Mouse (Mus musculus) intestine, embryonic 16.5 days (tissue): ENCODE measurements at regions not wholly inside any gene's neighbourhood (a gene's known extent, or its start where the extent isn't known, plus 50 kb on each side); places are given as distances from the start of the nearest gene placed in this dataset.

Source experiments
- ATAC-seq: fragments of 200-750 bp; cut with Nextera tagmentation; 2 replicates; pipeline ENCODE4 v1.8.0; 2017; ENCODE audit warnings: moderate TSS enrichment, moderate library complexity
- H3K27ac ChIP-seq: fragments of 300-500 bp; sonication (generic); 2 replicates; pipeline ENCODE4 v1.5.1; 2014; ENCODE audit warnings: mild to moderate bottlenecking, low read length
- H3K27me3 ChIP-seq: fragments of 300-500 bp; sonication (generic); replicated peaks from 2 replicates; pipeline ENCODE4 v1.6.1; 2014; ENCODE audit warnings: low read length, control low read depth, mixed read lengths; ENCODE audit not compliant: control insufficient read depth, insufficient read depth
- H3K36me3 ChIP-seq: fragments of 300-500 bp; sonication (generic); 2 replicates; pipeline ENCODE4 v1.6.1; 2014; ENCODE audit warnings: low read length, control low read depth; ENCODE audit not compliant: control insufficient read depth, insufficient read depth
- H3K4me1 ChIP-seq: fragments of 300-500 bp; sonication (generic); 2 replicates; pipeline ENCODE4 v1.6.1; 2014; ENCODE audit warnings: low read length, control low read depth, mixed read lengths; ENCODE audit not compliant: control insufficient read depth, insufficient read depth
- H3K4me2 ChIP-seq: fragments of 300-500 bp; sonication (generic); 2 replicates; pipeline ENCODE4 v1.6.1; 2014; ENCODE audit warnings: low read depth, low read length, control low read depth
- H3K4me3 ChIP-seq: fragments of 300-500 bp; sonication (generic); 2 replicates; pipeline ENCODE4 v1.5.1; 2014; ENCODE audit warnings: mild to moderate bottlenecking, low read length
- H3K9ac ChIP-seq: fragments of 300-500 bp; sonication (generic); 2 replicates; pipeline ENCODE4 v1.6.1; 2014; ENCODE audit warnings: low read depth, low read length
- H3K9me3 ChIP-seq: fragments of 300-500 bp; sonication (generic); 2 replicates; pipeline ENCODE4 v1.6.1; 2016; ENCODE audit warnings: low read length, control low read depth; ENCODE audit not compliant: control insufficient read depth
- WGBS: fragments of 180-500 bp; shearing (Covaris S2); extraction: QIAGEN DNeasy Blood & Tissue Kit; methylation state at CpG from one replicate; pipeline ENCODE4 v1.1.7; 2014; 5-methylcytosine and 5-hydroxymethylcytosine counted together

- no peak overlapping the region for H3K27ac ChIP-seq
- peaks cover 14% of the 10 kb centered on the region for H3K4me1 ChIP-seq
- 72% methylated on average over 2 of the region's 2 CpGs for WGBS
- H3K9me3 ChIP-seq = no peaks in the 10 kb centered on the region
- no peaks in the 10 kb centered on the region for H3K27me3 ChIP-seq
- ATAC-seq = no peak
- H3K4me3 ChIP-seq = no peak overlapping the region
- no peak overlapping the region for H3K9ac ChIP-seq
- H3K36me3 ChIP-seq = no peaks in the 10 kb centered on the region
- H3K4me2 ChIP-seq = no peak overlapping the region
These were observed 195.6 kb downstream of the Bcl2l11 start for GRCm38 (mm10) chr2:128321475-128321874.

GRCm38 (mm10) chr2:128324256-128325096 lies 198.6 kb downstream of the Bcl2l11 start:
- Histone ChIP-seq H3K9me3 (no peaks in the 10 kb centered on the region), H3K4me3 (no peak overlapping the region), H3K36me3 (no peaks in the 10 kb centered on the region), H3K27ac (peak overlapping the region; percentile 45), H3K27me3 (no peaks in the 10 kb centered on the region), H3K4me2 (0 out of 2 replicates have a peak overlapping the region, but pooled peaks have one; percentile 5), H3K4me1 (peaks cover 14% of the 10 kb centered on the region), H3K9ac (no peak overlapping the region)
- WGBS = 31% methylated on average over 13 of the region's 13 CpGs
- ATAC-seq = peak; percentile 77

DNA sequence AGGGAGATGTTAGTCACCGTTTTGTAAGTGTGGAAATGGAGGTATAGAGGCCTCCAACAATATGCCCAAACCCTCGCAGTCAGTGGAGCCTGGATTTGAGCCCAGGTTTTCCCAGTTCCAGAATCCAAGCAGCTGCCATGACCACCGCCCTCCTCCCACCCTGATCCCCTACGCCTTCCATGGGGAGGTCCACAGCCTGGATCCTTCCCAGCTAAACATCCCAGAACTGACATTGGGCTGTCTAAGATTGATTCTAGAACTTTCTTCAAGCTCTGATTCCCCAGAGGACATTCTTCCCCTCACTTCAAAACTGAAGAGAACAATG lies 199.2 kb downstream of the Bcl2l11 start:
- H3K36me3 ChIP-seq = no peaks in the 10 kb centered on the region
- no peaks in the 10 kb centered on the region for H3K27me3 ChIP-seq
- H3K27ac ChIP-seq = no peak overlapping the region
- WGBS = 72% methylated on average over 4 of the region's 4 CpGs
- no peak overlapping the region for H3K9ac ChIP-seq
- ATAC-seq = peak; percentile 13; the same call in 1 of the 2 replicates
- H3K4me2 ChIP-seq = no peak overlapping the region
- no peak overlapping the region for H3K4me3 ChIP-seq
- no peaks in the 10 kb centered on the region for H3K9me3 ChIP-seq
- H3K4me1 ChIP-seq = peaks cover 14% of the 10 kb centered on the region

- no peaks in the 10 kb centered on the region for H3K36me3 ChIP-seq
- H3K4me2 ChIP-seq = no peak overlapping the region
- H3K9ac ChIP-seq = no peak overlapping the region
- no peaks in the 10 kb centered on the region for H3K27me3 ChIP-seq
- no peak overlapping the region for H3K4me3 ChIP-seq
- H3K4me1 ChIP-seq = peaks cover 14% of the 10 kb centered on the region
- ATAC-seq = no peak
- H3K27ac ChIP-seq = no peak overlapping the region
- 78% methylated on average over 4 of the region's 4 CpGs for whole genome bisulfite sequencing
- no peaks in the 10 kb centered on the region for H3K9me3 ChIP-seq
These were observed 199.6 kb downstream of the Bcl2l11 start for GRCm38 (mm10) chr2:128325456-128325855.

GRCm38 (mm10) chr2:128330833-128331232 lies 205.0 kb downstream of the Bcl2l11 start:
- peaks cover 3% of the 10 kb centered on the region; the same call in 1 of the 2 replicates for H3K4me1 ChIP-seq
- WGBS = 87% methylated on average over 9 of the region's 9 CpGs
- ATAC-seq = no peak
- H3K9ac ChIP-seq = no peak overlapping the region
- no peaks in the 10 kb centered on the region for H3K27me3 ChIP-seq
- no peak overlapping the region for H3K4me2 ChIP-seq
- H3K36me3 ChIP-seq = no peaks in the 10 kb centered on the region
- H3K27ac ChIP-seq = no peak overlapping the region
- H3K4me3 ChIP-seq = no peak overlapping the region
- no peaks in the 10 kb centered on the region for H3K9me3 ChIP-seq

GRCm38 (mm10) chr2:128331275-128331674 lies 205.4 kb downstream of the Bcl2l11 start:
- WGBS = 80% methylated on average over 10 of the region's 10 CpGs
- Histone ChIP-seq H3K36me3 (no peaks in the 10 kb centered on the region), H3K4me2 (no peak overlapping the region), H3K9me3 (no peaks in the 10 kb centered on the region), H3K9ac (no peak overlapping the region), H3K27ac (no peak overlapping the region), H3K4me1 (peaks cover 3% of the 10 kb centered on the region; the same call in 1 of the 2 replicates), H3K27me3 (no peaks in the 10 kb centered on the region), H3K4me3 (no peak overlapping the region)
- ATAC-seq = no peak

GRCm38 (mm10) chr2:128331681-128332080 lies 205.8 kb downstream of the Bcl2l11 start:
- no peak for ATAC-seq
- Histone ChIP-seq H3K27me3 (no peaks in the 10 kb centered on the region), H3K4me3 (no peak overlapping the region), H3K9me3 (no peaks in the 10 kb centered on the region), H3K36me3 (no peaks in the 10 kb centered on the region), H3K4me1 (peaks cover 3% of the 10 kb centered on the region; the same call in 1 of the 2 replicates), H3K4me2 (no peak overlapping the region), H3K9ac (no peak overlapping the region), H3K27ac (no peak overlapping the region)
- WGBS = 71% methylated on average over 8 of the region's 8 CpGs

DNA sequence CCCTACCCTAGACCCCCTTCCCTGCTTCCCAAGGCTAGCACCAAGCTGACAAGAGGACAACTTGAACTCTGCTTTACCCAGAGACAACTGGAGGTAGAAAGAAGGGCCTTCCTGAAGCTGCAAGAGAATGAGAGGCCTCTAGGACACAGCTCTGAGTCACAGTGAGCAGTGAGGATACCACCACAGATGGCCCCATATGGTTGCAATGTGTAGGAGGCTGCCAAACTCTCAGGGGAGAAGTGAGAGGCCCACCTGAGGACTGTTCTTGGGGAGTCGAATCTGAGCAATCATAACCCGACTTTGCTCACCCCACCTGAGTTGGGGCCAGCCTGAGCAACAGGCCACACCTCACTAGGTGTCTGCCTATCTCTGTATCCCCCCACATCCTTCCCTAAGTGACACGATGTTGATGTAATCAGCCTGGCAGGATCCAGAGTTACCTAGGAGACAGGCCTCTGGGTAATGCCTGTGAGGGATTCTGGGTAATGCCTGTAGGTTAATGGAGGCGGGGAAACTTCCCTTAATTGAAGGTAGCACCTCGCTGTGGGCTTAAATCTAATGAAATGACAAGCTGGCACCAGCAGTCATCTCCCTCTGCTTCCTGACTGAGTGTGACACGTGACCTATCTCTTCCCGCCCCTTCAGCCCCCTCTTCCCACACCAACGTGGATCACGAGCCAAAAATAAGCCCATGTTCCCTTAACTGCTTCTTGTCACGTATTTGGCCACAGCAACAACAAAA lies 207.7 kb downstream of the Bcl2l11 start:
- Histone ChIP-seq H3K4me2 (no peak overlapping the region), H3K36me3 (no peaks in the 10 kb centered on the region), H3K4me3 (no peak overlapping the region), H3K9ac (no peak overlapping the region), H3K27ac (no peak overlapping the region), H3K9me3 (no peaks in the 10 kb centered on the region), H3K27me3 (no peaks in the 10 kb centered on the region), H3K4me1 (peaks cover 6% of the 10 kb centered on the region)
- ATAC-seq = no peak
- WGBS = 69% methylated on average over 10 of the region's 10 CpGs

DNA sequence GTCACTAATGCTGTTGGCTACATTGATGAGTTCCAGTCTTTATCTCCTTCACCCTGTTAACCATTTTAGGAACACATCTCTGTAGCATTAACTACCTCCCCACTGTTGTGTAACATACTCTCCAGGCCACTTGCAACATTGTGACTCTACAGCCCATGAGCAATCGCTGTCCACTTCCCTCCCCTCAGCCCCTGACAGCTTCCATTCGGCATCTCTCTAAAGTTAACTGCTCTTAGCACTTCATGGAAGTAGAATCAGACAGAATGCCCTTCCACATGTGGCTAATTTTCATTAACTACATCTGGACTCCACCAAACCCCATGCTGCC lies 208.3 kb downstream of the Bcl2l11 start:
- no peak for ATAC-seq
- no peaks in the 10 kb centered on the region for H3K36me3 ChIP-seq
- no peaks in the 10 kb centered on the region for H3K9me3 ChIP-seq
- no peaks in the 10 kb centered on the region for H3K27me3 ChIP-seq
- H3K27ac ChIP-seq = no peak overlapping the region
- H3K4me1 ChIP-seq = peaks cover 11% of the 10 kb centered on the region
- H3K4me3 ChIP-seq = no peak overlapping the region
- WGBS = 75% methylated on average over 2 of the region's 2 CpGs
- H3K9ac ChIP-seq = no peak overlapping the region
- H3K4me2 ChIP-seq = no peak overlapping the region
